Mouse (Mus musculus): ENCODE results near the gene Carmil1. TPM values are rescaled to one million over a fixed set of nuclear protein-coding genes. Genes with fewer than 3 reads are reported as not detected.
"Not testable (repeated sequence)": the region's sequence is repeated elsewhere in the genome, so short reads cannot be mapped to it uniquely, and the experiment has no call there.

Carmil1 gene
- polyA plus RNA-seq, 1 experiment from 2014 or later = 34.3 TPM

DNA sequence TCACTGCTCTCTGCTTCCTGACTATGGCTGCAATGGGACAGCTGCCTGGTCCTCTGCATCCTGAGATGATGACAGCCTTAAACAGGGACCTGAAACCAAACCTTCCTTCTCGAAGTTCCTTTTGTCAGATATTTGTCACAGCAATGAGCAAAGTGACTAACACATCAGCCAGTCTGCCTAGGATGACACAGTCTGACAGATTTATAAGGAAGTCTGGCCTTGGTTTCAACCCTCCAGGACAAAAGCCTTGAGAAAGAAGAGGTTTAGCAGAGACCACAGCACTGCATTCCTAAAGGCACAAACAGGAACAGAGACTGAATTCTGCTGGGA lies 175.3 kb downstream of the Carmil1 start:
- Histone ChIP-seq H3K4me1 (no peaks in the 10 kb centered on the region), H3K9me3 (replicated peaks) (no peaks in the 10 kb centered on the region), H3K36me3 (no peaks in the 10 kb centered on the region), H3K4me2 (replicated peaks) (no peak overlapping the region), H3K27me3 (no peaks in the 10 kb centered on the region), H3K9ac (no peak overlapping the region), H3K27ac (no peak overlapping the region), H3K4me3 (no peak overlapping the region)
- ATAC-seq (ENCODE audit: low FRiP score) = no peak
- 55% methylated on average over 1 of the region's 1 CpGs for WGBS

DNA sequence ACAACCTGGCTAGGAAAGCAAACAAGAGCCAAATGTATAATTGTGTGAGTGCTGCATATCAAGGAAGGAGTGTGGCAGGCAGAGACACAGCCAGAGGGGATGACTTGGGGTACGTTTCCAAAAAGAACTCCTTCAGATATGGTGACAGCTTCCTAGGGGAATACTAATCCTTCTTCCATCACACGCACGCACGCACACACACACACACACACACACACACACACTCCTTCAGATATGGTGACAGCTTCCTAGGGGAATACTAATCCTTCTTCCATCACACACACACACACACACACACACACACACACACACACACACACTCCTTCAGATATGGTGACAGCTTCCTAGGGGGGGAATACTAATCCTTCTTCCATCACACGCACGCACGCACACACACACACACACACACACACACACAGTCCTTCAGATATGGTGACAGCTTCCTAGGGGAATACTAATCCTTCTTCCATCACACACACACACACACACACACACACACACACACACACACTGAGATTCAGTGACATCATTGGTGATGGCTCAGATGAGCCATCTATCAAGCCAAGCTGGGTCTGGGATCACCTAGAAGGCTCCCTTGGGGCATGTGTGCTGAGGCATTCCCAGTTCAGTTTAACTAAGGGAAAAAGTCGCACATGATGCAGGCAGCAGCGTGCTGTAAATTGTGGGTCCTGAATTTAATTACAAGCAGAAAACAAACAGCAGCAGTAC lies 175.8 kb downstream of the Carmil1 start:
- not testable (repeated sequence) for H3K27ac ChIP-seq; H3K4me3 ChIP-seq; H3K4me1 ChIP-seq; H3K9ac ChIP-seq; H3K36me3 ChIP-seq; H3K4me2 ChIP-seq (replicated peaks); H3K27me3 ChIP-seq; H3K9me3 ChIP-seq (replicated peaks)
- peak; percentile 63; the same call in 1 of the 2 replicates for ATAC-seq (ENCODE audit: low FRiP score)
- WGBS = 78% methylated on average over 8 of the region's 9 CpGs

DNA sequence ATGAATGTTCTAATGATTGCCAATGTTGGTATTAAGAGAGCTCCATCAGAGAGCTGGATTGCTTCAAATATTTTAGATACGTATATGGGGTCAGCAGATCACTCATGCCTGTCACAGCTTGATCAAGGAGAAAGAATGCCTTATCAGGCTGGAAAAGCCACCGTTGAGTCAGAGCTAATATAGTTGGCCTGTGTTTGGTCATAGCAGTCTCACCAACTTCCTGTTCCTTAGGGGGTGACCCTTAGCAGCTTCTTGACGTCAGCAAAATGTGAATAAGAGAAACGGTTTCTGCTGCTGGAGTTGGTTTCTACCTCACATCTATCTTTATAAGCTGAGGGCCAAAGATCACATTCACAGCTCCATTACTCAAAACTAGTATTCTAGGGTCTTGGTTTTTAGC lies 176.6 kb downstream of the Carmil1 start:
- Histone ChIP-seq H3K4me1 (no peaks in the 10 kb centered on the region), H3K27ac (no peak overlapping the region), H3K4me3 (no peak overlapping the region), H3K36me3 (no peaks in the 10 kb centered on the region), H3K27me3 (no peaks in the 10 kb centered on the region), H3K9me3 (replicated peaks) (no peaks in the 10 kb centered on the region), H3K4me2 (replicated peaks) (no peak overlapping the region), H3K9ac (no peak overlapping the region)
- 69% methylated on average over 4 of the region's 4 CpGs for WGBS
- ATAC-seq (ENCODE audit: low FRiP score) = no peak

DNA sequence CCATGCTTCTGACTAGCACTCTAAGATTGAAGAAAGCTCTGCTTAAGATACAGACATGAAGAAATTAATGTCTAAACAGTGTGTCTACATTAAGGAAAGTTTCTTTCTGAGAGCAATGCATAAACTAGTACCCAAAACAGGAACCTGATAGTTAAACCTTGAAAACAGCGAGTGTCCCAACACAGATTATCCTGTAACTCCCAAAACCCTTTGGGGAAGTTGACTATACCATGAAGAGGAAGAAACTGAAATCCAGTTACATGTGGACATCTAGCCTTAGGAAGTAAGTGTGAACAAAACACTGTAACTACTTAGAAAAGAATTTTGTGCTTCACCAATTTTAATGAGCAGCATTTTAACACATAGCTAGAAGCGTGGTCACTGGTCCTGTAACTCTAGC lies 177.4 kb downstream of the Carmil1 start:
- Histone ChIP-seq H3K4me2 (replicated peaks) (no peak overlapping the region), H3K9me3 (replicated peaks) (no peaks in the 10 kb centered on the region), H3K27ac (no peak overlapping the region), H3K4me3 (no peak overlapping the region), H3K9ac (no peak overlapping the region), H3K36me3 (no peaks in the 10 kb centered on the region), H3K4me1 (no peaks in the 10 kb centered on the region), H3K27me3 (no peaks in the 10 kb centered on the region)
- 95% methylated on average over 2 of the region's 2 CpGs for WGBS
- ATAC-seq (ENCODE audit: low FRiP score) = no peak

DNA sequence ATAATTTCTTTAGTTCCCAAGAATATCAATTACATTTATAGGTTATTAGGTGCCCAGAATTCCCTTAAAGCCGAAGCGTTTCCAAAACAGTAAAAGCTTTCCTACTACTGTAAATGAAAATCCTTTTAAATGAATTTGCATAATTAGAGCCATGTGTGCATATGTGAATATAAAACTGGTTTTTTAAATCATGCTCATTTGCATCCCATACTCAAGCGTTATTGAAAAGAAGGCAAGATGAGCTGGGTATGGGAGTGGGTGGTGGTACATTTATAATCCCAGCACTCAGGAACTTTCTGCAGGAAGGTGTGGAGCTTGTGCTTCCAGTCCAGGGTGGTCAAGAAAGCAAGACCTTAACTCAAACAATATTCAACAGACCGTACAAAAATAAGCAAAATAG lies 178.3 kb downstream of the Carmil1 start:
- no peak for ATAC-seq (ENCODE audit: low FRiP score)
- no peak overlapping the region for H3K27ac ChIP-seq
- WGBS = 93% methylated on average over 4 of the region's 4 CpGs

DNA sequence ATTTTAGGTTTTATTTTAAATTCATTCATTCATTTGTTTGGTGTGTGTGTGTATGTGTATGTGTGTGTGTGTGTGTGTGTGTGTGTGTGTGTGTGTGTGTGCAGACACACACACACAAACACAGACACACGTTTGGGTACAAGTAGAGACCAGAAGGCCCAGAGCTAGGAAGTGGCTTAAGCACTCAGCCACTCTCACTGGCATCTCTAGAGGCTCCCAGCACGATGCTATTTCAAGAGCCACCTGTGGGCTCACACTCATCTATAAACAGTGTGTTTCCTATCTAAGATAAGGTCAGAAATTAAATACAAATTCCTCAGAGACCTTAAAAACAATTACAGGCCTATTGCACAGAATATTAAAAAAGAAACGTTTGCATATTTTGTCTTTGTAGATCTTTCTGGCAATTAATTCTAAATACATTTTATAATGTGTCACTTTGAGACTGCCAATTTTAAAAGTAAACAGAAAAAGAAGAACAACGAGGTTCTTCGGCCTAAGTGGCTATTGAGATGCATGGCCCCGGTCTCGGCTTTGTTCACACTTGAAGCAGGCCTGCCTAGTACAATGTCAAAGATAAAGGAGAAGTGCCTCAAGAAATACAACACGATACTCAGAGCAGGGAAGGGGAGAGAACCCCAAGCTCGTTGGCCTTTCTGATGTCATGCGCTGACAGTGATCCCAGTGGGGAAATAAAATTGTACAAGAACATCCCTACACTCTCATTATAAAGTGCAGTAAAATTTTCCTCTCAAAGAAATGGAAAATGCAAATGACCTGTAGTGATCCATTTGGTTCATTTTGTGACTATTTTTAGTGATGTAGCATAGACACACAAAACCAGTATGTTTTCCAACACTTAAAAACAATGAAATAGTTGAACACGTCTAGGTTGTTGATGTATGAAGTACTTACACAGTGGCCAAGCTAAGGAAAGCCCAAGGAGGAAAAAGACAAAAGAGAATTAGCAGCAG lies 179.2 kb downstream of the Carmil1 start:
- Histone ChIP-seq H3K27me3 (no peaks in the 10 kb centered on the region), H3K36me3 (no peaks in the 10 kb centered on the region), H3K9ac (no peak overlapping the region), H3K4me2 (replicated peaks) (no peak overlapping the region), H3K4me1 (no peaks in the 10 kb centered on the region), H3K27ac (no peak overlapping the region), H3K9me3 (replicated peaks) (no peaks in the 10 kb centered on the region), H3K4me3 (no peak overlapping the region)
- ATAC-seq (ENCODE audit: low FRiP score) = no peak
- WGBS = 65% methylated on average over 11 of the region's 11 CpGs

More for the DNA sequence above, 178.3 kb downstream of the Carmil1 start:
- no peaks in the 10 kb centered on the region for H3K36me3 ChIP-seq
- H3K4me3 ChIP-seq = no peak overlapping the region
- no peaks in the 10 kb centered on the region for H3K9me3 ChIP-seq (replicated peaks)
- H3K27me3 ChIP-seq = no peaks in the 10 kb centered on the region
- H3K9ac ChIP-seq = no peak overlapping the region
- H3K4me1 ChIP-seq = no peaks in the 10 kb centered on the region
- H3K4me2 ChIP-seq (replicated peaks) = no peak overlapping the region

DNA sequence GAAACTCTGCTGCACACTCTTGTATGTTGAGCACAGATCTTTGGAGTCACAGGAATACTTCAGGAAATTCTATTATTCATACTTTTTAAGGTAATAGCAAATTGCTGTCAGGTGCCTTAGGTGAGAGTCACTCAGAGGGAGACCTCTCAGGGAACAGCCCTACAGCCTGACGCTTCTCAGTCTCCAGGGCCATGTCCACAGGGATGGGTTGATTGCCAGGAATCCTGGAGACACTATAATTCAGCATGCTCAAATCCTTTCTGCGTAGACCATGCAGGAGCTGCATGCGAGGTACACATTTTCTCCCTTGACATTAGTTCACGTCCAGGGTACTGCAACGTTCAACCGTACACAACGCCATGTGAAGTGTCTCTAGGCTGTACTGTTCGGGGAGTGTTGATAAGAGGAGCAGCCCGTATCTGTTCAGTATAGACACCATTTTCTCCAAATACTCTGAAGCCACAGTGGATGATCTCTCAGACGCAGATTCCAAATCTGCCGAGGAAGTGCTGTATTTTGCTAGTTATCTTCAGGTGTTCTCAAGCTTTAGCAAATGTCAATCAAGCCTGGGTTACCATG lies 180.0 kb downstream of the Carmil1 start:
- WGBS = 92% methylated on average over 11 of the region's 11 CpGs
- H3K9ac ChIP-seq = no peak overlapping the region
- no peaks in the 10 kb centered on the region for H3K27me3 ChIP-seq
- no peak overlapping the region for H3K4me2 ChIP-seq (replicated peaks)
- no peak overlapping the region for H3K27ac ChIP-seq
- ATAC-seq (ENCODE audit: low FRiP score) = no peak
- no peak overlapping the region for H3K4me3 ChIP-seq
- H3K4me1 ChIP-seq = no peaks in the 10 kb centered on the region
- H3K9me3 ChIP-seq (replicated peaks) = no peaks in the 10 kb centered on the region
- no peaks in the 10 kb centered on the region for H3K36me3 ChIP-seq

DNA sequence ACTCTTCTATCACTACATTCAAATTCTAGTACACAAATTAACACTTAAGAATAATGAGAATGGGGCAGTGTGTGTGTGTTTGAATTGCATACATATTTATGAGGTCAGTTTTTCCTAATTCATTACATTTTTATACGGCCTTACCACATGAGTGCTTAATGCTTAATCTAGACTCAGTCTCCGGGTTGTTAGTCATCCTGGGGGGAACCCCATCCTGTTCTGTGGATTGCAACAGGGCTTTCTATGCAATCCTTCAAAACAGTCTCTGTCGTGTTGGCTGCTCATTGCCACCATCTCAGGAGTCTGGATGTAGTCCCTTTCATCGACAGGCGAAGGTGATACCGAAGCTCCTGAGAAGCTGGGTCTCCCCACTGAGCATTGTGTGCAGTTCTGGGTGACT lies 184.0 kb downstream of the Carmil1 start:
- H3K27ac ChIP-seq = no peak overlapping the region
- H3K27me3 ChIP-seq = no peaks in the 10 kb centered on the region
- no peak overlapping the region for H3K9ac ChIP-seq
- H3K9me3 ChIP-seq (replicated peaks) = no peaks in the 10 kb centered on the region
- no peak overlapping the region for H3K4me2 ChIP-seq (replicated peaks)
- H3K4me3 ChIP-seq = no peak overlapping the region
- no peaks in the 10 kb centered on the region for H3K4me1 ChIP-seq
- H3K36me3 ChIP-seq = no peaks in the 10 kb centered on the region
- 85% methylated on average over 6 of the region's 6 CpGs for WGBS
- no peak for ATAC-seq (ENCODE audit: low FRiP score)

DNA sequence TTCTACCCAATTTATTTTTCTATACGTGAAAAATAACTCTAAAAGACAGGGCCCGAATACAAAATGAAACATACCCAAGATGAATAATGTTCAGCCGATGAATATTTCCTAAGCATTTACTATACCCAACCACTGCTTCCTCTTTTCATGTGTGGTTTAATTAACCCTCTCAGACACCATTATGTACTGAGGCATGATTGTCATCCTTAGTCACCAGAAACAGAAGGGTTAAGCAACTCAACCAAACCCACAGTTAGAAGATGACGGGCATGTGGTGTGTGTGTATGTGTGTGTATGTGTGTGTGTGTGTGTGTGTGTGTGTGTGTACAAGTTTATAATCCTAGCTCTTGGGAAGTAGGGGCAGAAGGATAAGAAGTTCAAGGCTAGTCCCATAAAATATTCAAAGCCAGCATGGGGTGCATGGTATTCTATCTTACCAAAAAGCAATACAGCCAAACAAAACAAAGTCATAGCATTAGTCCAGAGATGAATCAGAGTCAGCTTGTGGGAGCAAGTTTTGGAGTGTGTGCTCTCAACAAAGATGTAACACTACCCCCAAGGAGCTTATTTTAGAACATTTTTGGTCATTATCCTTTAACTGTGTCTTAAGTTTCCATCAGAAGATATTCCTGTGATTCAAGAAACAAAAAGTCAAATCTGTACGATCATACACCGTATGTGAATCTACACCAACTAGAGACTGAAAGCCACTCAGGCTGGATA lies 185.6 kb downstream of the Carmil1 start:
- Histone ChIP-seq H3K9ac (no peak overlapping the region), H3K27ac (no peak overlapping the region), H3K4me3 (no peak overlapping the region), H3K4me1 (no peaks in the 10 kb centered on the region), H3K9me3 (replicated peaks) (no peaks in the 10 kb centered on the region), H3K36me3 (no peaks in the 10 kb centered on the region), H3K4me2 (replicated peaks) (no peak overlapping the region), H3K27me3 (no peaks in the 10 kb centered on the region)
- WGBS = 95% methylated on average over 6 of the region's 6 CpGs
- ATAC-seq (ENCODE audit: low FRiP score) = no peak

DNA sequence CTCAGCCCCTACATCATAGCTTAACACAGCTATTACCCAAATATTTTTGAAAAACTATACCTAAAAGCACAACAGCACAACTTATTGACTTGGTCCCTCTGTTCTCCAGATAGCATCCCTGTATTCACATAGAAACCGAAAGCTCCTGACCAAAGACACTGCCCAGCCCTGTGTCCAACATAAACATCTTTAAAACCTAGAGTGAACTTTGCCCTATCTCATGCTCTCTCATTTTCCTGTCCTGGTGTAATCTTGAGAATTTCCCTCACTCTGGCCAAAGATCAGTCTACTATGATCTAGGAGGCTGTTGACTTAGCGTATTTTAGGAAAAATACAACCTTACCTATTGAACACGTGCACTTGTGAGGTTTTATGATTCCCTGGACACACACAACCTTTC lies 187.5 kb downstream of the Carmil1 start:
- Histone ChIP-seq H3K4me1 (no peaks in the 10 kb centered on the region), H3K9ac (no peak overlapping the region), H3K27ac (no peak overlapping the region), H3K36me3 (no peaks in the 10 kb centered on the region), H3K27me3 (no peaks in the 10 kb centered on the region), H3K4me2 (replicated peaks) (no peak overlapping the region), H3K4me3 (no peak overlapping the region), H3K9me3 (replicated peaks) (no peaks in the 10 kb centered on the region)
- 91% methylated on average over 3 of the region's 3 CpGs for WGBS
- ATAC-seq (ENCODE audit: low FRiP score) = no peak

DNA sequence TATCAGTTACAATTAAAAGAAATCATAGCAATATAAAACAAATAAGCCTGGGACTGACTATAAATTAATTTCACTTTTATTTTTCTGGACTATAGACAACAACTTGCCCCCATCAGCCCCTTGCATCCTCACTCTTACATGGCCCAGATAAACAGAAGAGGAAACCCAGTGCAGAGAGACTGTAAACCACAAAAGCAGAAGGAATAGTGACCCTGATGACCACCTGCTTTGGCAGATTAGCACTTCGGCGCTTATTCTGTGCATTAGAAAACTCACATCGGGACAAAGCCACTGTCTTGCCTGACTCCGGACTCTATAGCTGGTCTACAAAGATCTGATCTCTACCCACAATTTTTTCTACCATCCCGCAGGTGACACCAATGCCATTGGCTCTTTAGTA lies 188.5 kb downstream of the Carmil1 start:
- ATAC-seq (ENCODE audit: low FRiP score) = no peak

DNA sequence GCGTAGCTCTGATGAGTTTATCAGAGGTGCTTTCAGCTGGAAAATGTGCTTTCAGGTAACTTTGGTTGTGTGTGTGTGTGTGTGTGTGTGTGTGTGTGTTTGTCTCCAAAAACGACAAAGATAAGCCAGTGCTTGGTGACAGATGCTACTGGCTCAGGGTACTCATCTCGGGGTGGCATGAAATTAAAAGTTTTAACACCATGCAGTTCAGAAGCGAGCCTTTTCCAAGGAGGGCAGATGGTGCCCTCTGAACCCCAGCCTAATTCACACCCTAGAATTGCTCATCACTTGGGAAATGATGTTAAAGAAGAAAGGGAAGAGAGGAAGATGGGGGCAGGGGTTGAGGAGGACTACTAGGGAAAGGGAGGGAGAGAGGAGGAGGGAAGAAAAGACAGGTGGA lies 198.4 kb downstream of the Carmil1 start:
- no peaks in the 10 kb centered on the region for H3K36me3 ChIP-seq

More for the DNA sequence above, 188.5 kb downstream of the Carmil1 start:
- WGBS = 95% methylated on average over 5 of the region's 5 CpGs
- H3K36me3 ChIP-seq = no peaks in the 10 kb centered on the region
- no peaks in the 10 kb centered on the region for H3K9me3 ChIP-seq (replicated peaks)
- no peaks in the 10 kb centered on the region for H3K4me1 ChIP-seq
- H3K27ac ChIP-seq = no peak overlapping the region
- no peak overlapping the region for H3K4me3 ChIP-seq
- H3K27me3 ChIP-seq = no peaks in the 10 kb centered on the region
- H3K4me2 ChIP-seq (replicated peaks) = no peak overlapping the region
- no peak overlapping the region for H3K9ac ChIP-seq

More for the DNA sequence above, 198.4 kb downstream of the Carmil1 start:
- no peaks in the 10 kb centered on the region for H3K4me1 ChIP-seq
- H3K9me3 ChIP-seq (replicated peaks) = no peaks in the 10 kb centered on the region
- no peaks in the 10 kb centered on the region for H3K27me3 ChIP-seq
- ATAC-seq (ENCODE audit: low FRiP score) = no peak
- no peak overlapping the region for H3K4me2 ChIP-seq (replicated peaks)
- WGBS = 71% methylated on average over 4 of the region's 4 CpGs
- H3K27ac ChIP-seq = no peak overlapping the region
- no peak overlapping the region for H3K9ac ChIP-seq
- no peak overlapping the region for H3K4me3 ChIP-seq

All from hindbrain, embryonic 12.5 days (tissue).